Mouse (Mus musculus) ES-E14 (cell line): ENCODE data around the gene Tkt.

Experiments used
- CHD2 ChIP-seq: IDR thresholded peaks from 2 replicates; pipeline ENCODE4 v1.6.1; 2014; ENCODE audit warnings: mild to moderate bottlenecking, low read depth, low read length, inconsistent platforms
- HCFC1 ChIP-seq: IDR thresholded peaks from 2 replicates; pipeline ENCODE4 v1.6.1; 2012; ENCODE audit warnings: low read length, inconsistent platforms, borderline replicate concordance; ENCODE audit not compliant: insufficient read depth
- MAFK ChIP-seq: IDR thresholded peaks from 2 replicates; pipeline ENCODE4 v1.6.1; 2014; ENCODE audit warnings: mild to moderate bottlenecking, low read depth, low read length, inconsistent platforms; ENCODE audit not compliant: insufficient read depth
- ZC3H11A ChIP-seq: IDR thresholded peaks from 2 replicates; pipeline ENCODE4 v1.6.1; 2012; ENCODE audit warnings: low read depth, mild to moderate bottlenecking, inconsistent platforms, low read length, borderline replicate concordance
- ZNF384 ChIP-seq: IDR thresholded peaks from 2 replicates; pipeline ENCODE4 v1.6.1; 2012; ENCODE audit warnings: low read depth, low read length, inconsistent platforms

GRCm38 (mm10) chr14:30610304-30610703, 62.1 kb downstream of the Tkt start:
- no peak for TF ChIP-seq HCFC1
- no peak for TF ChIP-seq CHD2
- TF ChIP-seq MAFK = no peak
- TF ChIP-seq ZC3H11A = no peak
- TF ChIP-seq ZNF384 = no peak
